23 mouse cellular contexts compared by ENCODE assay signal in genomic region chr9:13581184-13581583, GRCm38 (mm10).
A peak's percentile ranks its signal among the peaks of the same experiment; 100 is the strongest.
DNase-seq lines count a peak whose midpoint lies in the region; ATAC-seq lines count a peak whose summit lies in the region.
"Had no signal": no experiment of that assay in that cellular context is flagged by ENCODE, and none has a peak within 500 bp of the region (broad histone marks: within the 10 kb centered on the region; RNA-seq: fewer than 3 reads in every experiment).

No protein-coding gene starts in this region.

- H3K9ac ChIP-seq in lung, embryonic 15.5 days: no peak overlapping the region
- H3K9ac ChIP-seq in embryonic facial prominence, embryonic 15.5 days: no peak overlapping the region
- H3K9ac ChIP-seq: embryonic facial prominence, embryonic 12.5 days; forebrain, embryonic 12.5 days had no signal

- H3K27me3 ChIP-seq in lung, embryonic 15.5 days: no peaks in the 10 kb centered on the region
- no peaks in the 10 kb centered on the region for H3K27me3 ChIP-seq in embryonic facial prominence, embryonic 15.5 days
- H3K27me3 ChIP-seq: embryonic facial prominence, embryonic 12.5 days had no signal

- no peak overlapping the region for H3K4me2 ChIP-seq in lung, embryonic 15.5 days
- no peak overlapping the region for H3K4me2 ChIP-seq in embryonic facial prominence, embryonic 15.5 days (replicated peaks)
- H3K4me2 ChIP-seq: embryonic facial prominence, embryonic 12.5 days; forebrain, embryonic 12.5 days had no signal

- no peaks in the 10 kb centered on the region for H3K36me3 ChIP-seq in lung, embryonic 15.5 days
- no peaks in the 10 kb centered on the region for H3K36me3 ChIP-seq in embryonic facial prominence, embryonic 15.5 days
- H3K36me3 ChIP-seq: embryonic facial prominence, embryonic 12.5 days; forebrain, embryonic 10.5 days; forebrain, embryonic 12.5 days had no signal

- WGBS in lung, embryonic 15.5 days: 71% methylated on average over 5 of the region's 5 CpGs
- 74% methylated on average over 5 of the region's 5 CpGs for WGBS in embryonic facial prominence, embryonic 15.5 days

- peak; percentile 12 for DNase-seq in heart, adult 11 months
- DNase-seq in heart, postnatal 25 days (ENCODE audit: low spot score): no peak
- DNase-seq in lung, postnatal 10 days: no peak
- peak; percentile 56 for DNase-seq in fat pad, adult 2 months (ENCODE audit: extremely low read depth, low read depth, low spot score)
- DNase-seq in right cerebral cortex, postnatal 4 days: no peak
- DNase-seq in right cerebral cortex, postnatal 25 days: no peak
- DNase-seq: adrenal gland, adult 2 months; adrenal gland, postnatal 10 days; adrenal gland, postnatal 25 days; cerebellum, adult 11 months; cerebellum, adult 18-20 months; cerebellum, adult 8-10 months; cerebellum, adult 9-11 months; cerebellum, postnatal 14 days; cerebellum, postnatal 36 days; embryo, embryonic 11 days had no signal

- H3K9me3 ChIP-seq in lung, embryonic 15.5 days: no peaks in the 10 kb centered on the region
- H3K9me3 ChIP-seq in embryonic facial prominence, embryonic 15.5 days (replicated peaks): no peaks in the 10 kb centered on the region
- H3K9me3 ChIP-seq: embryonic facial prominence, embryonic 12.5 days; forebrain, embryonic 10.5 days; forebrain, embryonic 12.5 days had no signal

- 0 out of 2 replicates have a peak, but pooled peaks have one; percentile 16 for ATAC-seq in lung, embryonic 15.5 days (ENCODE audit: borderline replicate concordance, extremely low read depth, low FRiP score, low TSS enrichment)
- no peak for ATAC-seq in embryonic facial prominence, embryonic 15.5 days (ENCODE audit: insufficient number of reproducible peaks, low FRiP score, low TSS enrichment, low read depth)
- ATAC-seq: forebrain, embryonic 14.5 days; forebrain, embryonic 16.5 days had no signal

- H3K4me3 ChIP-seq in lung, embryonic 15.5 days: no peak overlapping the region
- H3K4me3 ChIP-seq in embryonic facial prominence, embryonic 15.5 days (replicated peaks): no peak overlapping the region
- H3K4me3 ChIP-seq: embryonic facial prominence, embryonic 12.5 days; forebrain, embryonic 10.5 days; forebrain, embryonic 12.5 days had no signal

- 0 out of 2 replicates have a peak overlapping the region, but pooled peaks have one; percentile 27 for H3K27ac ChIP-seq in lung, embryonic 15.5 days
- 0 out of 2 replicates have a peak overlapping the region, but pooled peaks have one; percentile 45 for H3K27ac ChIP-seq in embryonic facial prominence, embryonic 15.5 days (replicated peaks)
- H3K27ac ChIP-seq: embryonic facial prominence, embryonic 12.5 days; forebrain, embryonic 10.5 days; forebrain, embryonic 12.5 days had no signal

- H3K4me1 ChIP-seq in lung, embryonic 15.5 days: peaks cover 27% of the 10 kb centered on the region
- H3K4me1 ChIP-seq in embryonic facial prominence, embryonic 15.5 days: peaks cover 9% of the 10 kb centered on the region; the same call in 1 of the 2 replicates

- intact Hi-C loops in heart, postnatal 25 days (cut with DNase I): no loop called here

Comparison
In these comparisons a context has a peak if more than half of its experiments do, and no peak if none do; other contexts are left out.
1. DNase-seq: peak in heart, adult 11 months (single experiment) and fat pad, adult 2 months (single experiment); none in heart, postnatal 25 days (single experiment), lung, postnatal 10 days (single experiment), right cerebral cortex, postnatal 4 days (single experiment) and right cerebral cortex, postnatal 25 days (single experiment).